ENCODE assay signal across 12 mouse cellular contexts in the genomic region with DNA sequence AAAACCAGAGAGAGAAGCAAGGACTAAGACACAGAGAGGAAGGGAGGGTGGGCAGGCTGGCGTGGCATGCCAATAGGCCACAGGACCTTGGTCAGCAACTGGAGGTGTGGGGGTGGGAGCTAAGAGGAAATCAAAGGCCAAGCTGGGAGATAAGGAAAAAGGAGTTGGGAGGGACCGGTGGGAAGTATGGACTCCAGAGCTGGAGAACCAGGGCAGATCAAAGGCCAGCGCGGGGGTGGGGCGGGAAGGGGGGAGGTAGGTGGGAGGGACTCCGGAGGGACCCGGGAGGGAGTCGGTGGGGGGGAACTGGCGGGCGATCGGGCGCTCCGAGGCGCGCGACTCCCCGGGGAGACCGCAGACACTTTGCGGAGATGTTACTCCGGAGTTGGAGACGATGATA. TPM values are rescaled to one million over a fixed set of nuclear protein-coding genes. Genes with fewer than 3 reads are reported as not detected.
DNase-seq lines count a peak whose midpoint lies in the region; ATAC-seq and TF ChIP-seq lines count a peak whose summit lies in the region.
"Had no signal": no experiment of that assay in that cellular context is flagged by ENCODE, and none has a peak within 500 bp of the region (broad histone marks: within the 10 kb centered on the region; RNA-seq: fewer than 3 reads in every experiment).

No protein-coding gene starts in this region.

- no peak overlapping the region for H3K27ac ChIP-seq in kidney, embryonic 15.5 days
- no peak overlapping the region for H3K27ac ChIP-seq in forebrain, embryonic 15.5 days (replicated peaks)
- H3K27ac ChIP-seq in hindbrain, postnatal 0 days, result no peak overlapping the region
- no peak overlapping the region for H3K27ac ChIP-seq in neural tube, embryonic 12.5 days
- H3K27ac ChIP-seq in stomach, postnatal 0 days (replicated peaks), result no peak overlapping the region
- H3K27ac ChIP-seq: liver, embryonic 12.5 days had no signal

- no peaks in the 10 kb centered on the region for H3K9me3 ChIP-seq in kidney, embryonic 15.5 days (replicated peaks)
- no peaks in the 10 kb centered on the region for H3K9me3 ChIP-seq in forebrain, embryonic 15.5 days
- H3K9me3 ChIP-seq in hindbrain, postnatal 0 days (ENCODE audit: low read length), result no peaks in the 10 kb centered on the region
- no peaks in the 10 kb centered on the region for H3K9me3 ChIP-seq in neural tube, embryonic 12.5 days
- H3K9me3 ChIP-seq in stomach, postnatal 0 days (ENCODE audit: control insufficient read depth, low read length), result no peaks in the 10 kb centered on the region
- H3K9me3 ChIP-seq: liver, embryonic 12.5 days had no signal

- no peak for TF ChIP-seq CTCF in hindbrain, postnatal 0 days (IDR thresholded peaks at IDR 0.05; ENCODE audit: low read depth)
- TF ChIP-seq CTCF in stomach, postnatal 0 days (IDR thresholded peaks at IDR 0.05; ENCODE audit: low read depth), result no peak

- H3K4me3 ChIP-seq in kidney, embryonic 15.5 days (replicated peaks), result peak overlapping the region; percentile 30
- no peak overlapping the region for H3K4me3 ChIP-seq in forebrain, embryonic 15.5 days
- H3K4me3 ChIP-seq in hindbrain, postnatal 0 days (ENCODE audit: low read length), result peak overlapping the region; percentile 27
- no peak overlapping the region for H3K4me3 ChIP-seq in neural tube, embryonic 12.5 days
- H3K4me3 ChIP-seq in stomach, postnatal 0 days (ENCODE audit: low read depth, low read length), result no peak overlapping the region
- H3K4me3 ChIP-seq: liver, embryonic 12.5 days had no signal

- peak overlapping the region; percentile 15; the same call in 1 of the 2 replicates for H3K9ac ChIP-seq in kidney, embryonic 15.5 days
- H3K9ac ChIP-seq in forebrain, embryonic 15.5 days (replicated peaks), result no peak overlapping the region
- H3K9ac ChIP-seq in hindbrain, postnatal 0 days (replicated peaks; ENCODE audit: low read length), result 0 out of 2 replicates have a peak overlapping the region, but pooled peaks have one; percentile 25
- H3K9ac ChIP-seq in neural tube, embryonic 12.5 days, result peak overlapping the region; percentile 21; the same call in 1 of the 2 replicates
- no peak overlapping the region for H3K9ac ChIP-seq in stomach, postnatal 0 days (ENCODE audit: low read length)
- H3K9ac ChIP-seq: liver, embryonic 12.5 days had no signal

- under 1% methylated on average over 21 of the region's 21 CpGs for WGBS in kidney, embryonic 15.5 days
- WGBS in forebrain, embryonic 15.5 days, result 1% methylated on average over 20 of the region's 21 CpGs
- WGBS in hindbrain, postnatal 0 days, result under 1% methylated on average over 21 of the region's 21 CpGs
- WGBS in neural tube, embryonic 12.5 days, result 3% methylated on average over 21 of the region's 21 CpGs
- 3% methylated on average over 21 of the region's 21 CpGs for WGBS in stomach, postnatal 0 days

- TF ChIP-seq EP300 in stomach, postnatal 0 days (optimal IDR thresholded peaks at IDR 0.05), result no peak

- peaks cover 85% of the 10 kb centered on the region for H3K27me3 ChIP-seq in kidney, embryonic 15.5 days
- H3K27me3 ChIP-seq in forebrain, embryonic 15.5 days, result peaks cover 89% of the 10 kb centered on the region
- H3K27me3 ChIP-seq in hindbrain, postnatal 0 days (ENCODE audit: insufficient read depth, low read length), result peaks cover 81% of the 10 kb centered on the region
- H3K27me3 ChIP-seq in neural tube, embryonic 12.5 days (replicated peaks), result peaks cover 92% of the 10 kb centered on the region
- H3K27me3 ChIP-seq in stomach, postnatal 0 days (ENCODE audit: control insufficient read depth, insufficient read depth, low read length), result peaks cover 17% of the 10 kb centered on the region; the same call in 1 of the 2 replicates

- peaks cover 21% of the 10 kb centered on the region for H3K4me1 ChIP-seq in kidney, embryonic 15.5 days
- H3K4me1 ChIP-seq in forebrain, embryonic 15.5 days, result peaks cover 12% of the 10 kb centered on the region
- peaks cover 6% of the 10 kb centered on the region; the same call in 1 of the 2 replicates for H3K4me1 ChIP-seq in hindbrain, postnatal 0 days (ENCODE audit: insufficient read depth, low read length)
- H3K4me1 ChIP-seq in neural tube, embryonic 12.5 days, result 0 out of 2 replicates have a peak, but pooled peaks cover 7% of the 10 kb centered on the region
- H3K4me1 ChIP-seq in stomach, postnatal 0 days (replicated peaks; ENCODE audit: control insufficient read depth, insufficient read depth), result no peaks in the 10 kb centered on the region
- H3K4me1 ChIP-seq: liver, embryonic 12.5 days had no signal

- no peaks in the 10 kb centered on the region for H3K36me3 ChIP-seq in kidney, embryonic 15.5 days
- no peaks in the 10 kb centered on the region for H3K36me3 ChIP-seq in forebrain, embryonic 15.5 days
- no peaks in the 10 kb centered on the region for H3K36me3 ChIP-seq in hindbrain, postnatal 0 days (ENCODE audit: insufficient read depth, low read length)
- no peaks in the 10 kb centered on the region for H3K36me3 ChIP-seq in neural tube, embryonic 12.5 days
- H3K36me3 ChIP-seq in stomach, postnatal 0 days (ENCODE audit: control insufficient read depth, insufficient read depth, low read length), result no peaks in the 10 kb centered on the region
- H3K36me3 ChIP-seq: liver, embryonic 12.5 days had no signal

- H3K4me2 ChIP-seq in kidney, embryonic 15.5 days, result peak overlapping the region; percentile 56
- peak overlapping the region; percentile 35; the same call in 1 of the 2 replicates for H3K4me2 ChIP-seq in forebrain, embryonic 15.5 days (replicated peaks)
- peak overlapping the region; percentile 53 for H3K4me2 ChIP-seq in hindbrain, postnatal 0 days (ENCODE audit: low read depth, low read length)
- H3K4me2 ChIP-seq in neural tube, embryonic 12.5 days (replicated peaks), result peak overlapping the region; percentile 51
- no peak overlapping the region for H3K4me2 ChIP-seq in stomach, postnatal 0 days (replicated peaks; ENCODE audit: low read depth)
- H3K4me2 ChIP-seq: liver, embryonic 12.5 days had no signal

- DNase-seq in kidney, adult 9 months, result no peak
- DNase-seq in hindbrain, postnatal 0 days (ENCODE audit: low spot score), result no peak
- no peak for DNase-seq in stomach, postnatal 0 days (ENCODE audit: low spot score)
- DNase-seq in urinary bladder, postnatal 14 days (ENCODE audit: low spot score), result no peak
- DNase-seq: right cerebral cortex, postnatal 4 days had no signal

- ATAC-seq in kidney, embryonic 15.5 days (replicated peaks; ENCODE audit: low FRiP score), result no peak
- no peak for ATAC-seq in forebrain, embryonic 15.5 days (replicated peaks)
- ATAC-seq in hindbrain, postnatal 0 days, result no peak
- no peak for ATAC-seq in neural tube, embryonic 12.5 days (ENCODE audit: low FRiP score, low read depth)
- ATAC-seq in stomach, postnatal 0 days (ENCODE audit: low FRiP score, low TSS enrichment), result no peak
- ATAC-seq: activated CD4-positive, CD25-positive, alpha-beta regulatory T cell, adult 4 months; liver, embryonic 12.5 days had no signal

RNA-seq across cellular contexts. Expression of gene Pax2, which starts 21.7 kb away (rescaled TPM):
- polyA plus RNA-seq in kidney, embryonic 15.5 days (2015; fragmentation: Nextera tagmentation; extraction: Ambion mirVana), result 34.6 and 36.9 TPM in 2 replicates
- polyA plus RNA-seq in forebrain, embryonic 15.5 days (2015; fragmentation: Nextera tagmentation; extraction: Ambion mirVana), result 0.09 TPM in 1 of 2 replicates, not detected in the other
- total RNA-seq in hindbrain, postnatal 0 days (2014; rRNA removed), result 8.1 and 9.0 TPM in 2 replicates
- polyA plus RNA-seq in hindbrain, postnatal 0 days (2015; fragmentation: Nextera tagmentation; extraction: Ambion mirVana), result 9.6 and 11.2 TPM in 2 replicates
- polyA plus RNA-seq in neural tube, embryonic 12.5 days (2016; fragmentation: Nextera tagmentation; extraction: Ambion mirVana), result 21.9 and 23.3 TPM in 2 replicates
- 0.05 TPM in 1 of 2 replicates, not detected in the other for polyA plus RNA-seq in stomach, postnatal 0 days (2015; fragmentation: Nextera tagmentation; extraction: Ambion mirVana)
- total RNA-seq: common myeloid progenitor, adult 5-6 weeks had no signal
- polyA plus RNA-seq: activated CD4-positive, CD25-positive, alpha-beta regulatory T cell, adult 4 months; heart, embryonic 16.5 days; liver, embryonic 12.5 days had no signal

Comparison
In these comparisons a context has a peak if more than half of its experiments do, and no peak if none do; other contexts are left out.
1. H3K4me3 ChIP-seq: peak in kidney, embryonic 15.5 days (single experiment) and hindbrain, postnatal 0 days (single experiment); none in forebrain, embryonic 15.5 days (single experiment), neural tube, embryonic 12.5 days (single experiment) and stomach, postnatal 0 days (single experiment).
2. H3K9ac ChIP-seq: peak in kidney, embryonic 15.5 days (single experiment), hindbrain, postnatal 0 days (single experiment) and neural tube, embryonic 12.5 days (single experiment); none in forebrain, embryonic 15.5 days (single experiment) and stomach, postnatal 0 days (single experiment).